Mouse (Mus musculus): ENCODE data around the gene Dhx9. TPM values are rescaled to one million over a fixed set of nuclear protein-coding genes. Genes with fewer than 3 reads are reported as not detected.
A peak's percentile ranks its signal among the peaks of the same experiment; 100 is the strongest.
"Not testable (repeated sequence)": the region's sequence is repeated elsewhere in the genome, so short reads cannot be mapped to it uniquely, and the experiment has no call there.

Dhx9 gene
- polyA plus RNA-seq, 3 experiments from 2014 or later = 24.1 to 31.8 (median 26.8) TPM

DNA sequence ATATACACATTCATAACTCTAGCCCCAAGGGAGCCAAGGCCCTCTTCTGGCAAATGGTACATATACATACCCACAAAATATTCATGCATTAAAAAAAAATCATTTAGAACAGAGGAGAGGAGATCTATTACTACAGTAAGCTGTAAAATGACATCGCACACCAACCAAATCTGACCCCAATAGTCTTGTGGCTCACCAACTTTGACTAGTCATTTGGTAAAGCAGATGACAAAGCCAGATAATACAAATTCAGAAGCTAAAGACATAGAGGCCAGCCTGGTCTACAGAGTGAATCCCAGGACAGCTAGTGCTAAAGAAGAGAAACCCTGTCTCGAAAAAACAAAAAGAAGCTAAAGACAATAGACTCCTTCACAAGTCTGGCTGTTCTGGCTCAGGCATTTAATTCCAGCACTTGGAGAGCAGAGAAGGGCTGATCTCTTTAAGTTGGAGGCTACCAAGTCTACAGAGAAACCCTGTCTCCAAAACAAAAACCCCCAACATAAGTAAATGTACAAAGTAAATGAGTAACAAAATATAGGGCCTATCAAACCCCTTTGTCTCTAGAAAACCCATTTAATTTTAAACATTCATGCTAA, 2.2 kb downstream of the Dhx9 start:
- ATAC-seq = no peak

DNA sequence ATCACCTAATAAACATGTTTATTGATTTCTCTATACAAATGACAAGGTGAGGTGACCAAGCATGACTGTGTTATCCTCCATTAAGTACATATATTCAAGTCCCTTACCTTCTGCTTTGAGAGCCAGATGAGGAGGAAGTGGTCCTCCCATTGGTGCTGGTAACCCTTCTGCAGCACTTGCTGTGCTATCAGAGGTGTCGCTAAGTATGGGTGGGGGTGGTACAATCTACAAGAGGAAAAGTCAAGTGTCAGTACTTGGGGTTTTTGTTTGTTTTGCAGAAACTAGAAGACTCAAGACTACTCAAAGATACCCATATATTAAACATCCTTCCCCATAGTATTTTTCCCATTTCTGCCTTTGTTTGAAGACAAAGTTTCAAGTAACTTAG, 6.4 kb downstream of the Dhx9 start:
- ATAC-seq = no peak

DNA sequence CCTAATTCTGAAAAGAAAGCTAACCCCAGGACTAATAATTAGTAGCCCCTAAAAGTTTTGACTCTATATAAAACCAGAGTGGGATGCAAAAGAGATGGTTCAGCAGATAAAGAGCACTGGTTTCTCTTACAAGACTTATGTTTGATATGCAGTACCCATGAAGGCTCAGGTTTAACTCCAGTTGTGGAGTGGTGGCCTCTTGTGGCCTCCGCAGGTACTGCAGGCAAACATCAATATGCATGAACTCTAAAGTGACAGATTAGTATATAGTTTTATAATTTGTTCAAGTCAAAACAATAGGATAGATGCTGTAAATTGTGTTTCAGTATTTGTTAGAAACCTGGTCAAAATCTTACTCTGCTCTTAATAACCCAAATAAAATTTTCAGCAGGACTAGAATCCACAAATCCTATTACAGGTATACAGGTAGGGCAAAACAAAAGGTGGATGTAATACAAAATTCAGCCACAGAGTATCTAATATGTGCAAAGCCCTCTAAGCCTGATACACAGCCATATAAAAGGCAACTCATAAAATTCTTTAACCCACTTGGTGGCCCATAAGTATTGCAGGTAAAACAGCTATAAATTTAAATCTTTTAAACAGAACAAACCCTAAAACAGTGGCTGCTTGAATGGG, 7.0 kb downstream of the Dhx9 start:
- ATAC-seq = peak; percentile 82

DNA sequence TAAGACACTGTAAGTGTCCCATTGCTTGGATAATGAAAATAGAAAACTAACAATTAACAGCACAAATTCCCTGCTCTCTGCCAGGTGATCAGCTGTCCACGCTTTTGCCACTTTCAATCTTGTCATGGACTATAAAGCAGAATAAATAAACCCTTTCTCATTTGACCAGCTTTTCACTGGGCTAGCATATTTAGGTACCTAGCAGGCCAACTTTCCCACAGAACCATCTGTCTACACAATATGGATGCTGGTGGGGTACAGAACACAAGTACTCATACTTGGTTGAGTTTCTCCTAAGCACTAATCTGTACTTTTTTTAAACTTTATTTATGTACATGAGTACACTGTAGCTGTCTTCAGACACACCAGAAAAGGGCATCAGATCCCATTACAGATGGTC, 8.2 kb downstream of the Dhx9 start:
- no peak for ATAC-seq

DNA sequence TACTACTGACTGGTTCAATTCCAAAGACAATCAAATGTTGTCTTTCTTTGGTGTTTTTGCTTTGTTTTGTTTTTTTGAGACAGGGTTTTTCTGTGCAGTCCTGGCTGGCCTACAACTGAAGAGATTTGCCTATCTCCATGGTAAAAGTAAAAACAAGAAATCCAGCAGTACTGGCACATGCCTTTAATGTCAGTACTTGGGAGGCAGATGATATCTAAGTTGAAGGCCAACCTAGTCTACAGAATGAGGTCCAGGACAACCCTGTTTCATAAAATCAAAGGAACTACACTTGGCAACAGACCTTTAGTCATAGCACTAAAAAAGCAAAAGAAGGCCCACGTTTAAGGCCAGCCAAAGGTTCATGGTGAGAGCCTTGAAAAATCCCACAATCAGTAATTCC, 25.7 kb downstream of the Dhx9 start:
- no peak for ATAC-seq

DNA sequence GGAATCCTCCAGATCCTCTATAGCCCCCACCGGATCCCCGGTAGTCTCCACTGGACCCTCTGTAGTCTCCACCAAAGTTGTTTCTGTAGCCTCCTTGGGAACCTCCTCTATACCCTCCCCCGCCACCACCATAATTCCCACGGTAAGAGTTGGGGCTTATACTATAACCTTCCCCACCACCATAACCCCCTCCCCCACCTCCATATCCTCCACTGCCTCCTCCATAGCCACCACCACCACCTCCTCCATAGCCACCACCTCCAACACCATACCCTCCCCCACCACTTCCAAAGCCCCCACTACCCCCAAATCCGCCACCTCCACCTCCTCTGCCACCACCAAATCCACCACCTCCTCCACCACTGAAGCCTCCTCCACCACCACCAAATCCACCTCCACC, 31.3 kb downstream of the Dhx9 start:
- no peak for ATAC-seq

DNA sequence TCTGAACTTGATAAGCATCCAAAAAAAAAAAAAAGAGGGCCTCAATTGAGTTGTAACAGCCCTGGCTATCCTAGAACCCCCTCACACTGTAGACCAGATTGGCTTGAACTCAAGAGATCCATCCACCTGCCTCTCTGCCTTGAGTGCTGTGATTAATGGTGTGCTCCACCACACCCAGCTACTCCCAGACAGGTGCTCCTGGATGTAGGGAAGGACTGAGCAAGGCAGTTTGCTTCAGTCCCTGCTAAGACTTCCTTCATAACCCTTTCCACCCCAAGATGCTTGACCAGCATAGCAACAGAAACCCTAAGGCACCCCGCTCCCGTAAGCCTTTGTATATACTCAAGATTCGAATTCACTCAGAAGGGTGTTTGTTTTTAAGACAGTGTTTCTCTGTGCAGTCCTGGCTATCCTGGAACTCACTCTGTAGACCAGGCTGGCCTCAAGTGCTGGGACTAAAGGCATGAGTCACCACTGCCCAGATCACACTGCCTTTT, 34.3 kb downstream of the Dhx9 start:
- no peak for ATAC-seq

DNA sequence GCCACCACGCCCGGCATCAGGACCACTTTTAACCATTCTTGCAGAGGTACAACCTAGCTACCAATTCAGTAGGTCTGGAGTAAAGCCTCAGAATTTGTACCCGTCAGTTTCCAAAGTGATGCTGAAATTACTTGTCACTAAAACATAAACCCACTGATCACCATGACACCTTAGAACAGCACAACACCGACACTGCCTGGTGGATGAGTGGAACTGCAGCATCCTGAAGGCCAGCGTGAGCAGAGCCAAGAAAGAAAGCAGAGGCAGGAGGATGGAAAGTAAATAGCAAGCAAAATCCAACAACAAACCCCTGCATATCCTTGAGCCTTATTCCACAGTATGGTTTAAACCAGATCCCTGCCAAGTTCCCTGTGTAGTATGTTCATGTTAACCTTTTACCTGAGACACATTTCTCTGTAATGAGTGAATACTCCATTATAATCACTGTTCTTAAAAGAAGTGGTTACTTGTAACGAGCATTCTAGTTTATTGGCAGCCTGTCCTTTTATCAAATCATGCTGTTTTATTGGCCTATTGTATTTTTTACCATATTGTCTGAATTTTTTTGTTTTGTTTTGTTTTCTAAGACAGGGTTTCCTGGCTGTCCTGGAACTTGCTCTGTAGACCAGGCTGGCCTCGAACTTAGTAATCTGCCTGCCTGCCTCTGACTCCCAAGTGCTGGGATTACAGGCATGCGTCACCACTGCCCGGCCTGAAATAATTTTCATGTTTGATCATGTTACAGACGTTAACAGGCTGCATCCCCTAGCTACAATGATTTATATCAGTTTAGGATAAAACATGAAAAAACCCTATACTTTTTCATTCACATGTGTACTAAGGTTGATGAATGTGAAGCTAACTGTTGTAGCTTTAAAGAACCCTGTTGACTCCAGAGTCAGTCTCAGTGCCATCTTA, 36.0 kb downstream of the Dhx9 start:
- peak; percentile 76 for ATAC-seq

DNA sequence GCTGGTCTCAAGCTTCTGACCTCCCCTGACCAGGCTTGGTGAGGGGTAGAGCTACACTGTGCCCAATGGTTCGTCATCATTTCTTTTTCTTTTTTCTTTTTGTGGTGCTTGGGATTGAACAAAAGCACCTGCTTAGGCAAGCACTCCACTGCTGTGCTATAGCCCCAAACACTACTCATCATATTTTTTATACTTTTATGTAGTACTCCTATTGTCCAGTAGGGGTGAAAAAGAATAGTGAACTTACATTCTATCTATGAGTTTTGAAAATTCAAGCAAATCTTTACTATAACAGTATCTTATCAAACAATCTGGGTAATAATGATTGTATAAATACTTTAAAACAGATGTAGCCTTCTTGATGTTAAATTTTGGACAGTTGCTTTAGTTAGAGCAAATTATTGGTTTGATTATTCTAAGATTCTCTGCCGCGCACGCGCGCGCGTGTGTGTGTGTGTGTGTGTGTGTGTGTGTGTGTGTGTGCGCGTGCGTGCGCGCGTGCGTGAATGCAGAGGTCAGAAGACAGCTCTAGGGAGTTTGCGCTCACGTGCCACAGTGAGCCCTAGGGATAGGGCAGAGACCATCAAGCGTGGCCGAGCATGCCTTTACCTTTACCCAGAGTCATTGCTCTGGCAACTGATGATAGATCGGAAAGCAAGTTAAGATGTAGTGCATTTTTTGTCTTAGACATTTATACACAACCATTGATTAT, 41.2 kb downstream of the Dhx9 start:
- ATAC-seq = no peak

DNA sequence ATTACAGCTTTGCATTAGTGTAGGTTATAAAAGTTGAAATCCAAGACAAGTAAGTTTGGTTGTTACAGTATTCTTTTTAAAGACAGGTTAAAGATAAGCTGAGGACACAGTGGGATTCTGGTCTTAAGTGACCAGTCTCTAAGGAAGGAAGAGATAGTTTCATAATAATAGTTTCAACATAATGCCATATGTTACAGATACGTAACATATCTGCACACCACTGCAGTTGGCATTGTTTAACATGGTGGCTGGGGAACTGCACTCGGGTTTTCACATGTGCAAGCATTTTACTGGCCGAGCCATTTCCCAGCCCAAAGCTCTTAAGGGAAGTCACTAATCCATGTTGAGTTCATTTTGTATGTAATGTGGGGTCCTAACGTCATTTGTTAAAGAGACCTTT, 43.8 kb downstream of the Dhx9 start:
- ATAC-seq = no peak

DNA sequence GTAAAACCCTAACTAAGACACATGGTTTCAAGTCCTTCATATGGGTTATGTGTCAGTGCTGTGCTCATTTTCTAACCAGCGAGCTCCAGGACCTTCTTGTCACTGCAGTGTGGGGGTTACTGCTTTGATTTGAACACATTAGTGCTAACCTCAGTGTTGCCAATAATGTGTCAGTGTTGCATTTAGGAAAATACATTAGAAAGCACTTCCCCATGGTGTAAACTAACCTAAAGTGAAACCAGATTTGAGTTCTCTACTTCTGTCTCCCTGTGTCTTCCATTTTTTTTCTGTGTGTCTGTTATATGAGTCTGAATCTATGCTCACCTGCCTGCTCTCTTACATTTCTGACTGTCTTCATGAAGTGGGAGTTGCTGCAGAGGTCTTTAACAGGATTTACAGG, 44.4 kb downstream of the Dhx9 start:
- ATAC-seq = no peak

DNA sequence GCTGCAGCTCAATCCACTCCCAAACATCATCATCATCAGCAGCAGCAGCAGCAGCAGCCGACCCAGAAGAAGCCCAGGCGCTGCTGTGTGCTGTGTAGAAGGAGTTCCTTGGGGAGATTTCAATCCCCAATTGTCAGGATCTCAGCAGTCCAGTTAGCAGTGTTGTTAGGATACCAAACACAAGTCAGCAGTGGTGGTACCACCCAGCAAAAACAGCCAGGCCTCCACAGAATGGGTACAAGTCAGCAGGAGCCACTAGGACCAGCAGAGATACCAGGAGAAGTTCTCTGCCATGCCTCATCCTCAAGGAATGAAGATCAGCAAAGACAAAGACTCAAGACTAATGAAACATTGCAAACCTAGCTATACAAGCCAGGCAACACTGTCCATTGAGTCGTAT, 45.8 kb downstream of the Dhx9 start:
- ATAC-seq = no peak

DNA sequence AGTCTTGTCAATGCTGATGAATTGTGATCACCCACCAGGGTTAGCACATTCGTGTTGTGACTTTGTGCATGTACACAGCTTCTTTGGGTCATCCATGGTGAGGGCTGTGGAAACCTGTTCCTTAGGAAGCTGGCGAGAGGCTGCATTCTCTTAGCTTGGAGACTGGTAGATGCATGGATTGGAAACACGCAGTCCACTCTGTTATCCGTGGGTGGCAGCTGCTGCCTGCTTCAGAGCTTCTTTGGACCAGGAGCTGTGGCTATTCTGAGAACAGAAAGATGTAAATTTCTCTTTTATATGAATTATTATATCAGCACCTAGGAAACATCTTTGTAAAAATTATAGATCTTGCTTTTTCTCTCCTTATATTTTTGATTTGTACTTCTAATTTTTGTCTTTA, 46.7 kb downstream of the Dhx9 start:
- no peak for ATAC-seq

DNA sequence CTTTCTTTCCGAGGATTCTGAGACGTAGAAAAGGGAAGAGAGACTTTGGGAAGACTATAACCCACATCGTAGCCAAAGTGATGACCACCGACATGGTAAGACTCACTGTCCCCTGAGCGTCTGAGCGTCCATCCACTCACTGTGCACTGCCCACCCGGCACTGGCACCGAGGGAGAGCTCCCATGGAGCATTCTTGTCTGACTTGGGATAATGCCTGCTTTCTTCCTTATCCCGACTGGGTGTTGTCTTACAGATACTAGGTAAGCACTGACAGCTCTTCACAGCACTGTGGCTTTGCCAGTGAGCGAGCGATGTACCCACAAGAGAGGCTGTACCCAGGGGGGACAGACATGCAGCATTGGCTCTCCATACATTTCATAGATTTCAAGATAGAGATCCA, 49.9 kb downstream of the Dhx9 start:
- no peak for ATAC-seq

DNA sequence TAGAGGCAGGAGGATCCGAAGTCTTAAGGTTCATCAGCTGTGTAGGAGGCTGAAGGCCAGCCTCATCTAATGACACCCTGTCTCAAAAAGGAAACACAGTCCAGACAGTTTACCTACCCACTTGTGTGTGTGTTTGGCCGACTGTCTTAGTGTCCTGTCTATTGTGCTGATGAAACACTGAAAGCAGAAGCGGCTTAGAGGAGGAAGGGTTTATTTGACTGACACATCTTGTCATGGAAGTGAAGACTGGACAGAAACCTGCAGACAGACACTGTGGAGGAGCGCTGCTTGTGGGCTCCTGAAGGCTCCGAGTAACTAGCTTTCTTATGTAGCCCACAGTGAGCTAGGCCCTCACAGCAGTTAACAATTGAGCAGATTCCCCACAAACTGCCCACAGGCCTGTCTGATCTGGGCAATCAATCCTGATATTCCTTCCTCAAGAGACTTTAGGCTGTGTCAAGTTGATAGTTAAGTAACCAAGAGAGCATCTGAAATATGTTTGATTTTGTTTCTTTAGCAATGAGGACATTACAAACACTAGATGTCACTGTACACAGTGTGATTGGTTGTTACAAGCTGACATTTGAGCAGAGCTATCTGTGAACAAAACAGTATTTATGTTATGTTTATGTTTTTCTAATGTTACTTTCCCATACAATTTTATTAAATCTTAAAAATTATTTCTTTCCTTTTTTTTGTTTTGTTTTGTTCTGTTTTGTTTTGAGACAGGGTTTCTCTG, 53.4 kb downstream of the Dhx9 start:
- ATAC-seq = no peak

DNA sequence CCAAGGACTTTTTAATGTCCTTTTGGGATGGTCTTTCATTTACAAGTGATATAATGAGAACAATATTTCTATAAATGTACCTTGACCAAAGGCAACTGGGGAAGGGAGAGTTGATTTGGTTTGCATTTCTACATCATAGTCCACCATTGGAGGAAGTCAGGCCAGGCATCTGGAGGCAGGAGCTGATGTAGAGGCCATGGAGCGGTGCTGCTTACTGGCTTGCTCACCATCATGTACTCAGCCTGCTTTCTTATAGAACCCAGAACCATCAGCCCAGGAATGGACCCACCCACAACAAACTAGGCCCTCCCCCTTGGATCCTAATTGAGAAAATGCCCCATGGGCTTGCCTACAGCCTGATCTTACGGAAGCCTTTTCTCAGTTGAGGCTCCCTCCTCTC, 55.1 kb downstream of the Dhx9 start:
- no peak for ATAC-seq

DNA sequence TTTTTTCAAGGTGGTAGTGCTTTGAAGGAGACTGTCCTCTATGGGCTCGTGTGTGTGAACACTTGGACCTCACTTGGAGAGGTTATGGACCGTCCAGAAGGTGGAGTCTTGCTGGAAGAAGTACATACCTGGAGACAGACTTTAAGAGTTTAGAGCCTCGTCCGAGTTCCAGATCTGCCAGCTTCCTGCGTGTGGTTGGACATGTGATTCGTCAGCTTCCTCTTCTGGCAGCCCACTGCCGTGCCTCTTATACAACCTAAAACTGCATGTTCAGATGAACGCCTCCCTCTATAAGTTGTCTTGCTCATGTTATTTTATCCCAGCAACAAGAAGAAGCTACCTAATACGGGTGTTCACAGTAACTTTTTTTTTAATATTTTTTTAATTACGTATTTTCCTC, 55.8 kb downstream of the Dhx9 start:
- ATAC-seq = no peak

DNA sequence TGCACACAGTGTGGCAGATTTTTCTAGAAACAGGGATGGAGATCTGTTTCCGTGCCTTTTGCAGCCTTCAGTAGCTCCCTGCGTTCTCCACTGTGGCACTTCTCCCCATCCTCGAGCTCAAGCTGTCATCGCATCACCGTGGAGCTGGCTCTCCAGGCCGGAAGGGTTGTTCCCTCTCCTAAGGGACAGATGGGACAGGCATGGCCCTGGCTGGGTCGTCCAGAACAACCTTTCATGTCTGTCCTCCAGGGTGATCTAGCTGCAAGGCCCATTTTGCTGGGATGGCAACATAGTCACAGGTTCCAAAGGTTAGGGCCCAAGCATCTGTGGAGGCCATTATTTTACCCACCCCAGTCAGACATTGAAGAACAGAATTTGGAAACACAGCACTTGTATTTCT, 56.3 kb downstream of the Dhx9 start:
- no peak for ATAC-seq

DNA sequence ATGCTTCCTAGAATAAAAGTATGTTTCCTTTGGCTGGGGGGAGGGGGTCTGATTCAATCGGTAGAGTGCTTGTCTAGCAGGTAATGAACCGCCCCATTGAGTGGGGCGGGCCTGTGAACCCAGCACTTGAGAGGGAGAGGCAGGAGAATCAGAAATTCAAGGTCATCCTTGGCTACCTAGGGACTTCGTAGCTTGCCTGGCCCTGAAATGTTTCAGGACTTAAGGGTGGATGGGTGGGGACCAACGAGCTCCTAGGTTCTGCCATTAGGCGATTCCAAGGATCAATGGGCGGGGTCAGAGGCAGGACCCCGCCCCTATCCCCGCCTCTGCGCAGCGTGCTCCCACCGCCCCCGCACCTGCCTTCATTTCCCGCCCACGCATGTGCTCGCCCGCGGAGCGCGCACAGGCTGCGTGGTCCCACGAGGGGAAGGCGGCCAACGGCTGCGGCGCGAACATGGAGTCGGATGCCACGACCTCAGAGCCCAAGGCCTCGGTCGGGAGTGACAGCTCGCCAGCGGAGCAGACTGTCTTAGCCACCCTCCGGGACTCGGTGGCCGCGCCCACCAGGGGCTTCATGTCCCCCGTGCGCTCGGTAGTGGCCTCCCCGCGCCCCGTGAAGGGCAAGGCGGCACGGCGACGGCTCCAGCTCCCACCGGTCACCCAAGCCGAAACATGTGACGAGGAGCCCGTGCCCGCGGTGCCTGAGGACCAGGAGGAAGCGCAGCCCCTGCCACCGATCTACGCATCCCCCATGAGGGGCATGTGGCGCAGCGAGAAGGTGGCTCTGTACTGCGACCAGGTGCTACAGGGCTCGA, 62.5 kb downstream of the Dhx9 start, which contains the start of gene Shcbp1l:
Gene Shcbp1l (plus strand): TSS at position 393 of the 815 bp plus-strand sequence.
- peak; percentile 74 for ATAC-seq

DNA sequence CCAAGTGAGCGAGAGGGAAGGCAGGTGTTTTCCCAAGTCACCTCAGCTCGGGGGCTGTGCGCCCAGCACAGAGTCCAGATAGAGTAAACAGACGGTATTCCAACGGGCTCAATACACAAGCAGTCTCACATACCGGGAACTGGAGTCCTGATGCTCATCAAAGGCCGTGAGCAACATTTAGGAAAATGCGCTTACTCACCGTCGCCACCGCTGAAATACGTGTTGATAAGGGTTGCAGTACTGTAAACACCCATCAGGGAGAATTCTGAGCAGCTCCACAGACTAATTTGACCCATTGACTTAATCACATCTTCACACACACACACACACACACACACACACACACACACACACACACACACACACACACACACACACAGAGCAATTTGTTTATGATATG, 63.2 kb downstream of the Dhx9 start:
- peak; percentile 38 for ATAC-seq

DNA sequence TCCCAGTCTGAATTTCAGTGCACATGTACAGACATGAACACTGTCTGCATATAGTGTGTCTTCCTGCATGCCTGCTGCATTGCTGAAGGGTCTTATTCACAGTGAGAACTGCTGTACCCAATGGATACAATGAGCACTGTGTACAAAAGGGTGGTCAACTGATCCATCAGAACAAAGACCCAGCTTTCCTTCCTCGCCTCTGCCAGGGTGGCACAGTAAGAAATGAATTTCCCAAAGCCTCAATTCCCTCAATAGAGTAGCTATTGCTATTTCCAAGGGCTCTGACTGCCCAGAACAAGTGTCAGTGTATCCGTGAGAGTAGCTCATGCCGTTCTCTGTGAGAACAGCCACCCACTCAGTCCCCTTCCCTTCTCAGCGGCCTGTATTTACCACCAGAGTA, 69.7 kb downstream of the Dhx9 start:
- ATAC-seq = not testable (repeated sequence)
